Mouse (Mus musculus): ENCODE measurements around the gene Scaf8.
A peak's percentile ranks its signal among the peaks of the same experiment; 100 is the strongest.
"Not testable (repeated sequence)": the region's sequence is repeated elsewhere in the genome, so short reads cannot be mapped to it uniquely, and the experiment has no call there.

The Scaf8 gene

DNA sequence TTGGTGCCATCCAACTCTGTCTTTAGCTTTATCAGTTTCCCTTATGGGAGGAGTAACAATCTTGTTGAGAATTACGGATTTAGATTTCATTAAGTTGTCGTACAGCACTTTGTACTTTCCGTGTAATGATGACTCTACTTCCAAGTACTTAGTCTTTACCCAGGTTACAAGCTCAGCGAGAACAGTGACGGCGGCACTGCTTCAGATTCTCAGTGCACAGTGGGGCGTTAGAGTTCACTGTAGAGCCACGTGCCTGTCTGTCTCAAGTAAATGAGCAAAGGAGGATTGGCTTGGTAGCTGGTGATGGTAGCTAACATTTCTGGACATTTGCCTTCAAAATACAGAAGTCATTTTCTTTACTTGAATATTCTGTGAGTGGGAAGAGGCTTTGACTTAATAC is 6.2 kb downstream of the Scaf8 start:
- not testable (repeated sequence) for DNase-seq

DNA sequence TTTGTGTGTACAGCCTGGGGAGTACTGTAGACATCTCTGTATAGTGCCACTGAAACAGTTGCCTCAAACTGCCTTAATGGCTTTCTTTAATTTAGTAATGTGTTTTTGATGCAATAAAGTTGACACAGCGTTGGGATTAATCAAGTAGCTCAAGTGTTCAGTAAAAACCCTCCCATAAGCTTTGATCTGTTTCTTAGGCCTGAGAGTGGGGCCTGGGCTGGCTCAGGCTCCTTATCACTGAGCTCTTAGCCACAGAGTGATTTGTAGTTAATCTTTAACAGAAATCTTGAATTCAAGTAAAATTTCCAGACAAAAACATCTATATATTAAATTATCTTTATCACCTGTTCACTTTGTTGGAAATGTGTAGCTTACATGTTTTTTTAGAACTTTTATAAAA is 8.8 kb downstream of the Scaf8 start:
- not testable (repeated sequence) for DNase-seq

DNA sequence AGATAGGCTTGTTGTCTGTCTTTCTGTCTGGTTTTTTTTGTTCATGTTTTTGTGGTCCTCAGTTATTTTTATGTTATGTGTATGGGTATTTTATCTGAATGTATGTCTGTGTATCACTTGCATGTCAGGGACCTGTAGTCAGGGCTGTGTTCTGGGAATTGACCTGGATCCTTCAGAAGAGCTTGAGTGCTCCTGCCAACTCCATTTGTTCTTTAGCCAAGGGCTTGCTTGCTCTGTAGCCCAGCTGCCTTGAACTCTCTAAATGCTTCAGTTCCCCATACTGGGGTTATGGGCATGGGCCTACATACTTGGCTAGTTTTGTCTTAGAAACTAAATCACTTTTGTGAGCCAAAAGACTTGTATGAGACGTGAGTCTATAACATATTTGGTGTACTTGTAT is 13.9 kb downstream of the Scaf8 start:
- no peak for DNase-seq

DNA sequence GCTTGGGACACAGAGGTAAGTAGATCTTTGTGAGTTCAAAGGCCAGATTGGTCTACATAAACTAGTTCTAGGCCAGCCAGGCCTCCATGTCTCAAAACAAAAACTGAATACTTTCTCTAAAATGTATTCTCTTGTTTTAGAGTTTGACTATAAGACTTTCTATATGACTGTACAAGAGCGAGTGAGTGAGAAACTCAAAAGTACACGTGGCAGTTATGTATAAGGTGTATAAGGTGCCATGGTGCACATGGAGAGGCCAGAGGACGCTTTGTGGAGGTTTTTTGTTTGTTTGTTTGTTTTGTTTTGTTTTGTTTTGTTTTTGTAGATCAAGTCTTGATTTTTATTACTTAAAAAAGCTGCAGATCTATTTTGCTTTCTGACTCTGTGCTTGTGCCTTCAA is 15.0 kb downstream of the Scaf8 start:
- DNase-seq, result no peak

DNA sequence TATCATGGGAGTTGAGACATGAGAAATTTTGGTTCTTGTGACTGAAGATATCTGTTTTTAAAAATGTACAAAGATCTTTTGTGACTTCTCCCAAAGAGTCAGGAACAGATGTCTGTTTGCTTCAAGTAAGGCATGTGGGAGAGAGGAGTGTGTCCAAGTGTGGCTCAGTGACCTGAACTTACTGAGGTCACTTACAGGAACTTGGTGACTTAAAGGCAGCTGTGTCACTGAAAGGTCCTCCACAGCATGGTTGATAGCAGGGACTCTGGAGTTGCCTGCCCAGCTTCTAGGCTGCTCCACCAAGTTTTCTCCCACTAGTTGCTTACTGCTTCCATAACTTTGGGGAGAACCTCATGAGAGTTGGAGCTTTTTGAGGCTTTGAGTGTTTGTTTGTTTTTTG is 20.6 kb downstream of the Scaf8 start:
- DNase-seq, result no peak

DNA sequence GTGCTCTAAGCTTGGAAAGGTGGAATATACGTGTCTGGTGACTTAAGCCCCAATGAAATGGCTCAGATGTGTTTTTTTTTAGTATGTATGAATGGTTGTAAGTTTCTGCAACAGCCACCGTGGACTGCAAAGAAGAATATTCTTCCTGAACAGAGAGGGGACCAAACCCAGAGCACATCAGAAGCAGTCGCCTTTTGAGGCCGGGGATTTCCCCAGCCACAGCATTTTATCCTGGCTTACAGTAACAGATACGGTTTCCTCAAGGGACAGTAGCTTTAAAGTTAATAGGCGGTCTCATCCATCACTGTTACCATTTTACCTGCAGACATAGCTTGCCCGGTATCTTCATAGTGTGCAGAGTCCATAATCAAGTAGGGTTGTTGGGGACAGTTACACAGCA is 21.4 kb downstream of the Scaf8 start:
- no peak for DNase-seq

DNA sequence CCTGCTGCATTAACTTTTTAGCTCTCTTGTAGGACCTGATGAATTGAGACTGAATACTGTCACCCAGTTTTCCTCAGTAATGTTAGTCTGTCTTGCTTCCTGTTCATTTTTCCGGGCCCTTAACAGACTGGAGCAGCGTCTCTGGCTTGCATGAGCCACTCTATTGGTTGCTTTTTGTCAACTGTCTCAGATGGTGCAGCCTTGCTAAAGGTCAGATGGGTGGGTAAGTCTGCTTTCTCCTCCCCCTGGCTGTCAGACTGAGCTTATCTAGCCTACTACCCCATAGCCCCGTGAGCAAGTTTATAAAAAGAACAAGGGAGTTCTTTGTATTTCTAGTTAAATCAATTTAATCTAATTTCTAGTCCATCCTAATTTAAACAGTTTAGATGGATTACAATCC is 23.6 kb downstream of the Scaf8 start:
- peak; percentile 93 for DNase-seq

DNA sequence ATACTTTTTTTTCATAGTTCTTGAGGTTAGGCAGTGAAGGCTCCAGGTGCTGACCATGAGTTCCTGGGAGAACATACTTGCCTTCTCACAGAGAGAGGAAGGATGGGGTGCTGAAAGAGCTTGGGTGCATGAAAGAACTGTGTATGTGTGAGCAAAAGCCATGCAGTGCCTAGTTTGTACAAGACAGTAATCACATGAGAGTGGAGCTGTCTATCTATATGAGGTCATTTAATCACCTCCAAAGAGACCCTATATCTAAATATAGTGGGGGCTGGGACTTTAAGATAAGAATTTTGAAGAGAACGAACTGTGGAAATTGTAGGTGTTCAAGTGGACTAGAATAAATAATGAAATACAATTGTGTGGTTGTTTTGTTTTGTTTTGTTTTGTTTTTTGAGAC is 25.3 kb downstream of the Scaf8 start:
- no peak for DNase-seq

DNA sequence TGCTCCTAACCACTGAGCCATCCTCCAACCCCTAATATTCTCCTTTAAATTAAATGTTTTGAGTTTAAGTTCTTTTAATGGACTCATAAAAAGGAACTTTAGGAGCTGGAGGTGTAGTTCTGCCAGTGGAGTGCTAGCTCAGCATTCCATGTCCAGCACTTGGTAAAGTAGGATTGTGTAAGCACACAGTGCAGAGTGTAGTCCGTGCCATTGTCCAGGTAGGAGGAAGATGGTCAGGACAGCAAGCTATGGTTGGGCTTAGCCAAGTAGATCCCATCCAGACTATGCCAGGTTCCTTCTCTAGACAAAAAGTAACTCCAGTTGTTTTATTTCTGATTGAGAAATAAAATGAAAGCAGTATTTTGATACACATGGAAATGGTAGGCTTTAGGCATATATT is 34.1 kb downstream of the Scaf8 start:
- peak; percentile 67 for DNase-seq

DNA sequence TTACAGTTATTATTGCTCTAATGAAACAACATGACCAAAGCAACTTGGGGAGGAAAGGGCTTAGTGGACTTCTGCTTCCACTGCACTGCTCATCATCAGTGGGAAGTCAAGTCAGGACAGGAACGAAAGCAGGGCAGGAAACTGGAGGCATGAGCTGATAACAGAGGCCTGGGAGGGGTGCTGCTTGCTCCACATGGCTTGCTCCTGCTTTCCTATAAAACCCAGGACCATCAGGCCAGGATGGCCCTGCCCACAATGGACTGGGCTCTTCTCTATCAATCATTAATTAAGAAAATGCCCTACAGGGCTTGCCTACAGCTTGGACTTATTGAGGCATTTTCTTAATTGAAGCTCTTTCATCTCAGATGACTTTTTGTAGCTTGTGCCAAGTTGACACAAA is 34.8 kb downstream of the Scaf8 start:
- peak; percentile 61 for DNase-seq

DNA sequence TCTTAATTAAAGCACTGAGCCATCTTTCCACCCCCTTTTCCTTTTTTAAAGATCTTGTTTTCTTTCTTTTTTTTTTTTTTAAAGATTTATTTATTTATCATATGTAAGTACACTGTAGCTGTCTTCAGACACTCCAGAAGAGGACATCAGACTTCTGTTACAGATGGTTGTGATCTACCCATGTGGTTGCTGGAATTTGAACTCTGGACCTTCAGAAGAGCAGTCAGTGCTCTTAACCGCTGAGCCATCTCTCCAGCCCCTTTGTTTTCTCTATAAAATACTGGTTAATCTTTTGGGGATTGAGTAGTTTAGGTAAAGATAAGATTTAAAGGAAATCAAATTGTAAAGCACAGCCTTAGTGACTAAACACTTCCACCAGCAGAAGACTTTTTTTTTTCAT is 35.9 kb downstream of the Scaf8 start:
- DNase-seq, result not testable (repeated sequence)

DNA sequence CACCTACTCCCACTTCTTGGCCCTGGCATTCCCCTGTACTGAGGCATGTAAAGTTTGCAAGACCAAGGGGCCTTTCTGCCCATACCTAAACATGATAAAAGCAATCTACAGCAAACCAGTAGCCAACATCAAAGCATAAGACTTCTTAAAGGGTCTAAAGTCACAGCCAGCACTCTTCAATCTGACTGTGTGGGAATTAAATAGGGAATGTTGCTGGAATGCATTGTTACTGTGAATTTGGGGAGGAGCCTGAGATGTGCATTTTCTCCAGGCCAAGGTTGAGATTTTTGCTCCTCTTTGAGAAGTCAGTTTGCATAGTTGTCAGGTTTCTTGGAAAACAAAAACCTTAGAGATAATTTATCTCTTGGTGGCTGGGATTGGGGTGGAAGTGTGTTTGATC is 36.4 kb downstream of the Scaf8 start:
- peak; percentile 55 for DNase-seq

DNA sequence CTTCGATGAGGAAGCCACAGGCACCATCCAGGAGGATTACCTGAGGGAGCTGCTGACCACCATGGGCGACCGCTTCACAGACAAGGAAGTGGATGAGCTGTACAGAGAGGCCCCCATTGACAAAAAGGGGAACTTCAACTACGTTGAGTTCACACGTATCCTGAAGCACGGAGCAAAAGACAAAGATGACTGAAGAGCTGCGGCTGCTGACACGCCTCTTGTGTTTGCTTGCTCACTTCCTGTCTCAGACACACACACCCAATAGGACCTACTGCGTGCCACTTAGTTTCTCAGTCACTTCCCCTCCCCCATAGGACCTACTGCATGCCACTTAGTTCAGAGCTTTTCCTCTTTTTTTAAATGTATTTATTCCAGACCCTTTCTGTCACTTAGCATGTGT is 41.4 kb downstream of the Scaf8 start:
- peak; percentile 91 for DNase-seq

DNA sequence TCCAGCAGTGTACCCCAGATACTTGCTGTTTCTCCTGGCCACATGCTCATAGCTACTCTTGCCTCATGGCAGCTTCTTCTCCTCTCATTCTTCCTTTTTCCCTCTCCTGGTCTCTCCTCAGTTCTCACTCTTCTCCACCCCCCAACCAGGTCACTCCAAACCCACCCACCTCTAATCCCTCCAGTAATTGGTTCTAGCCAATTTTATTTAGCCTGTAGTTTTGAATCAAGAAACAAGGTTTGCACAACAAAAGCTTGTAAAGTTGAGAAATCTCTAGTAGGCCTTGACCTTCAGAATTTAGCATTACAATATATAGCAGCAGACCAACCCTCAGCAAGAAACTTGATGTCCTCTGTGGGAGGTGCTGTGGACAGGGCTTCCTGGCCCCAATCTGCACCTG is 42.2 kb downstream of the Scaf8 start:
- no peak for DNase-seq

DNA sequence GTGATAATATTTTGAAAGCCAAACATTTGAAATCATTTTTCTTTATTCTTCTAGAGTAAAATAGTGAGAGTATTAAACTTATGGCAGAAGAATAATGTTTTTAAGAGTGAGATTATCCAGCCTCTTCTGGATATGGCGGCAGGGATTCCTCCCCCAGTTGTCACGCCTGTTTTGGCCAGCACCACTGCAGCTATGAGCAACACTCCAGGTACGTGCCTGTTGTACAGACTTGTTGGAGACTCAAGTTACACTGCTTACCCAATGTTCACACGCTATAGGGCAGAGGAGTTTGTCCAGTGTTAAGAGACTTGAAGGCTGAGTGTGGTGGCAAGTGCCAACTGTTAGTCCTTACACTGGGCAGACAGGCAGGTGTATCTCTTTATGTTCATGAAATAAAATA is 48.1 kb downstream of the Scaf8 start:
- peak; percentile 62 for DNase-seq

DNA sequence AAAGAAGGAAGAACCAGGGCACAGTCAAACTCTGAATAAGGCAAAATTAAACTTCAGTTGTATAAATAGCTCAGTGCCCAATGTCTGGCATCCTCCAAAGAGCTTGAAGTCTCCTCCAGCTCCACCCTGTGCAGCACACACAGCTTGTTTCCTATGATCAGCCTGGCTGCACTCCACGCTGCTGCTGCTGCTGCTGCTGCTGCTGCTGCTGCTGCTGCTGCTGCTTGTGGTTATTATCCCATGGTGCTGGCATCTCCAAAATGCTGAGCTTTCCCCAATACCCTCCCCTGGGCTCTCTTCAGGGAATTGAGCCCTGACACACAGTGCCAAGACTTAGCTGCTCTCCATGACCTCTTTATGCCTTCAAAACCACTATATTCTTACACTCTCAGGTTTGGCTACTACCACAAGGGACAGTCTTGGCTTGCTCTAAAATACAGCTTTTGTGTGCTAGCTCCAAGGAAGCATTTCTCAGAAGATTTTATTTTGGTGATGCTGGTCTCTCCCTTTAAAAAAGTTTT is 65.7 kb downstream of the Scaf8 start:
- peak; percentile 42 for DNase-seq

DNA sequence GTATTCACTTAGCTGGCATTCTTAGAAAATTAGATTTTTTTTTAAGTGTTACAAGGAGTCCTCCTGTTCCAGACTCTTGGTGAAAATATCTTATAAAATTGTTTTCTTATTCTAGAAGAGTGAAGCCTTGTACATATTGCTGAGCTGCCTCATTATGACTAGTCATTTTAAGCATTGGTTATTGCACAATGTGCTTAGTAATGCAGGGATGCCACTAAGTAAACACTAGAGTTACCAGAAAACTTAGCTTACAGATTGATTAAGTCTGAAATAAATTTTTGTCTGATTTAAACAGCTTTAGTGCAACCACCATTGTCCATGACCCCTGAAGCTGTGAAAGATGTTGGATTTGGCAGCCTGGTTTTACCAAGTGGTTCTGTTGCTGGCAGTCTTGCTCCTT is 80.7 kb downstream of the Scaf8 start:
- not testable (repeated sequence) for DNase-seq

DNA sequence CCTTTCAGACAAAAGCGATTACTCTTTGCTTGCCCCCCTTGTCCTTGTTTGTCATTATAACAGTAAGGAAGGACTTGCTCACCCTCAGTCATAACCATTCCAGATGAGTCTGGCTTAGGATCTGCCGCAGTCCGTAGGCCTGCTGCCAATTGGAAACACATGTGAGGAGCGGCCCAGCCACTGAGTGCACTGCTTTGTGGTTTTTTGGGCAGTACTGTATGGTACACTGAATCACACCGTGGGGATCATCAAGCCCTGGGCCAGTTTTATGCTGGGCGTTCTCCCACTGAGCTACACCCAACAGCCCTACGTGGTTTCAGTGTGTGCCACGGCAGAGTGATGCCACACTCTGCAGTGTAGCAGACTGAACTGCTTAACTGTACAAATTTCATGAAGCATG is 85.6 kb downstream of the Scaf8 start:
- peak; percentile 93 for DNase-seq

DNA sequence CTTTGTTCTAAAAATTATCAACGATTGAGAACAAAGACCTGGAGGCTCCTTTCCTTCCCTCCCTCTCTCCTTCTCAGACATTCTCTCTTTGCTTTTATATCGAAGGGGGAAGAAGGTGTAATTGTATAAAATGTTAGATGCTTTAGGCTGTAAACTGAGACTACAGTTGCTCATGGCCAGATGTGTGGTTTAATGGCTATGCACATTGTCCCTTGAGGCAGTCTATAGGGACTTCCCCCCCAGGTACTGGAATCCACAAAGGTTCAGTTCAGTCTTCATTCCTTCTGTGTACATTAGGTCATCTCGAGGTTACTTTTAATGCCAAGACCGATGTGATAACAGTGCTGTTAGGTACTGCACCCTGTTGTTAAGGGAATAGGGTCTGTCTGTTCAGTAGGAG is 89.1 kb downstream of the Scaf8 start:
- DNase-seq, result peak; percentile 59

DNA sequence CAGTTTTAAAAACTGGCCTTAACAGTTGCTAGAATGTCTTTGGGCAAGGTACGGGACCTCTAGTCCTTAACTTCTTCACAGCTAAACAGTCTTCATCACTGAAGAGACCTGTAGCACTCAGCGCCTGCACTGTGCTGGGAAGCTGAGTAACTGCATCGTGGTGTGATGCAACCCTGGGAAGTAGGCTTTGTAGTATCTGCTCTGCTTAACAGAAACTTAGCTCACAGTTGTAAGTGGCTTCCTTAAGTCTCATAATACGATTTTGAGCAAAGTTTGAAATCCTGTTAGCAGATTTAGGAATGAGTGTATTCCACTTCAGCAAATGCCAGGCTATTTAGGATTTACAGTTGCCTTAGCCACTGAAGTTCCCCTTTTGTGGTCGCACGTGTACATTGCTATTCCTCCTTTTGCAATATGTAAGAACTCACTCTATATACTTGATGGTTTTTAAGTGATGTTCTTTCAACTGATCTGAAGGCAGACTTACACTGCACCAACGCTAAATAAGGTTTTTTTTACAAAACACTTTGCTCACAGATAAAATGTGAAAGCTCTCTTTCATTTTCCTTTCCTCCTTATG is 90.1 kb downstream of the Scaf8 start:
- peak; percentile 61 for DNase-seq

DNA sequence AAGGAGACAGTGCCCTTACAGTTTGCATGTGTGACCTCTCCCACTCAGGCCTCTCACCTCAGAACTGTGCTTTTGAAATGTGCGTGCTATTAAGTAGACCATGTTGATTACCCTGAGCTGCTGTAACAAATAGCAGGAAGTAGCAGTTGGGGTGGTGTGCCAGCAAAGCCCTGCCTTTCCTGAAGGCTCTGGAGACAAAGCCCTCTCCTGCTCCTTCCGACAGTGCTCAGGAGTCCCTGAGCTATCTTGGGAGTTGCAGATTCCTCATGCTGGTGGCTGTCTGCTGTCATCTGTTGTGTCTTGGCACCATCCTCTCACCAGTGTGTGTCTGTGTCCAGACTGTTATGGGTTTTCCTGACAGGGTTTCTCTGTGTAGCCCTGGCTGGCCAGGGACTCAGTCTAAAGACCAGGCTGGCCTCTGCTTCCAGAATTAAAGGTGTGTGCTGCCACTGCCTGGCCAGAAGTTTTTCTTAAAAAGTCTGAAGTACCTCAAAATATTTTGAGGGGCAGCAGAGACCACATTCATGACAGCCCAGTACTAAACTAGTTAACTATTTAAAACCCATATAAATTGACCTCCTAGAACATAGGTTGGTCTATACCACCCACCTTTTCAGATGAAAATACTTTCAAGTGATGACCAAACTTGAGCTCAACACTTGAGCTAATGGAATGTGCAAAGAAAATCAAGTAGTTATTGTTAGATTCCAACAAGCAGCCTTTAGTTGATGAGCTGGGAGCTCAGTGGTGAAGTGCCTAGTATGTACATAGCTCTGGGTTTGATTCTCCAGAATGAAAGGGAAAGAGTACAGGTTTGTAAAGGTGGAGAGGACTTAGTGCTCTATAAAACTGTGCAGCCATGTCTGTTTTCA is 92.0 kb downstream of the Scaf8 start:
- DNase-seq, result peak; percentile 93

DNA sequence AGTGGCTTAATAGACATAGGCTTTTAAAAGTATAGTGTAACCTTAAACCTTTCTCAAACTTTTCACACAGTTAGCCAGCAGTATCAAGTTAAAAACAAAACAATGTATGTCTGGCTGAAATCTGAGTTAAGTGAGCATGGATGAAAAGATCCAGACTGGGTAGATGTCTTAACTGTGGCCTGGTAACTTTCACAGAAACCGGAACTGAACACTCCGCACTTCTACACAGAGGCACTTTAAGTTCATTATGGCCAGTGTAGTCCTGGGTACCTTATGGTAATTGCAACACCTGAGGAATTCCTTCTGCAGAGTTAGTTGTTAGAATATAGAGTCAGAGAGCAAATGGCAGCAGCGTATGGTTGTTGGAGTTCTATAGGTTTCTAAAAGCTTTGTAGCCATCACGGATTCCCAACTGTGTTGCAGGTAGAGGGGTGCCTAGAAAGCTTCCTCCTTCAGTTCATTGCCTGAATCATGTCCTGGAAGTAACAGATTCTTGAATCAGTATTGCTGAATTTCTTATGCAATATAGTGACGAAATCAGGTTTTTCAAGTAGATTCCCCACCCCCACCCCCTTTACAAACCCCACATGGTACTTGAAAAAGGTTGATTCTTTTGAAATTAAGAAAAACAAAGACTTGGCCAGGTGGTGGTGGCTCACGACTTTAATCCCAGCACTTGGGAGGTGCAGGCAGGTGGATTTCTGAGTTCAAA is 92.9 kb downstream of the Scaf8 start:
- peak; percentile 51 for DNase-seq

DNA sequence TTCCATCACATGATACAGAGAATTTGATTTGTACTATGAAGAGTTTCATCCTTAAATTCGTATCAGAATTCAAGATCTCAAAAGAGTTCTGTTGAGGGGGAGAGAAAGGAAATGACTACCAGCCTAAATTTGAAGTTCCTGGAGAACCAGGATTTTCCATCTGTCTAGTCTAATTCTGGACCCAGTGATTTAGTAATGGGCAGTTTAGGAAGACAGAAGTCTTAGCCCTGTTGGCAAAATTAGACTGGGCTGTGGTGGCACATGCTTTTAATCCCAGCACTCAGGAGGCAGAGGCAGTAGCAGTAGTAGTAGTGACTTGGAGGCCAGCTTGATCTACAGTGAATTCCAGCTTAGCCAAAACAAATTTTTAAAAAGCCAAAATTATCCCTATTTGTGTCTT is 93.7 kb downstream of the Scaf8 start:
- DNase-seq, result peak; percentile 49

DNA sequence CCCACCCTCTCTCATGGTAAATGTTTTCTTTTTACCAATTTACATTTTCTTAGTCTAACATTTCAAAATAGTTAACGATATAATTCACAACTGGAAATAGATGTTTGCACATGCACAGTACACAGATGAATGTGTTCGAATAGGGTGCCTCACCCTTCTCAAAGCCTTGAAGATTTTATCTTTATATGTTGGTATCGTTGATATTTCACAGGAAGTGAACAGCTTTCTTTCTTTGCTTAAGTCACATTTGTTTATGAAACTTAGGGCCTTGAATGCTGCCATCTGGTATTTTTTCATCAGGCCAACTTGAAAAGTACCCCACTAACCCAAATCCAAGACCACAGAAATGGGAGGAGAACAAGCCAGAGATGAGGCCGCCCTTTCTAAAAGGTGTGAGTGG is 94.8 kb downstream of the Scaf8 start:
- DNase-seq, result no peak
